Mouse (Mus musculus): Measurements from ENCODE around the gene Eps8.

DNA sequence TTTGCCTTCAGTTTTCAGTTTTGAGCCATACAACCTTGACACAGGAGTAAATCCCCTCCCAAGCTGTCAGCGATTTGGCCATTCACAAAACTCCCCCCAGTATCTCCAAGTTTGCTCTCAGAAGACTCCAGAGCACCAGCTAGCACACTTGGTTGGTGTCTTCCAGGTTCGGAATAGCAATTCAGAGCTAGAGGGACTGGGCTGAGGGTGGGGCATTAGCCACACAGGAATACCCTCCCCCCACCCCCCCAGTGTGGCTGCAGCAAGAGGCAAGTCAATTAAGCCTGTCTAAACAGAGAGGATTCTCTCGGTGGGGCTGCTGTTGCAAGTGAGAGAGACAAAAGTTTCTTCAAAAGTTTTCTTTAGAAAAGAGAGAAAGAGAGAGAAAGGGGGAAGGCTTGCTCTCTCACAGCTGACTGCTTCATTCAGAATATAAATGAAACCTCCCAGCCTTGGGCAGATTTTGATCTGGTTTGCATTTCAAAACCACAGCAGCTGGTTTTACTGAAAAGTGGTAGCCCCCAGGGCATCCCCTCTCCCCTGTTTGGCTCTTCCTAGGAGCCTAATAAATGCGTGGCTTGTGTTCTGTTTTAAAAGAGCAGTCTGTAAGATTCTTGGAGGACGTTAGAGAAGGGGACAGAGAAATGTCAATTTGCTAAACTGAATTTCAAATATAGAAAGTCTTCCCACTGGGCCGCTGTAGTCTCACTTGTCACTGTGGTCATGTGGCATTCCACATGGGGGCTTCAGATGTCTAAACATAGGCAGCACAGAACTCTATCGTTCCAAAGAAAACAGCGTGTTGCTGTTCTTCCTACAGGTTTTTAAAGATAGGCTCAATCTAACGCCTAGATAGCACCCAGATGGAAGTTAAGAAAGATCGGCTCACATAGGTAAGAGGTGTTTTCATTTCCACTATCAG, 112.2 kb downstream of the Eps8 start:
- TF ChIP-seq CTCF (IDR thresholded peaks at IDR 0.05; ENCODE audit: extremely low read depth, insufficient read length, insufficient replicate concordance, low read depth, low read length) (no peak), POLR2A (IDR thresholded peaks at IDR 0.05; ENCODE audit: low read depth, low read length) (no peak)
